Mouse (Mus musculus): Measurements from ENCODE around the gene Wdr83os.
"Not testable (repeated sequence)": the region's sequence is repeated elsewhere in the genome, so short reads cannot be mapped to it uniquely, and the experiment has no call there.

Gene Wdr83os

GRCm38 (mm10) chr8:85120251-85120650 lies 39.7 kb downstream of the Wdr83os start:
- not testable (repeated sequence) for DNase-seq

GRCm38 (mm10) chr8:85122995-85123394 lies 42.5 kb downstream of the Wdr83os start, which contains the start of gene Zfp791:
Gene Zfp791, minus strand, starts transcription at chr8:85123095.
- DNase-seq = no peak

- DNase-seq = no peak
Measured at GRCm38 (mm10) chr8:85123691-85124090, 43.2 kb downstream of the Wdr83os start.

Data from lung, adult 18-20 months (tissue).